Mouse (Mus musculus) megakaryocyte, embryonic 14.5 days (primary cell): ENCODE measurements around the gene Lif.

Experiments used
- FLI1 ChIP-seq: IDR thresholded peaks from 2 replicates; pipeline ENCODE4 v1.6.1; 2012; ENCODE audit warnings: low read length, inconsistent platforms, mixed read lengths
- GATA1 ChIP-seq: IDR thresholded peaks from 3 replicates; pipeline ENCODE4 v1.6.1; 2012; ENCODE audit warnings: mixed read lengths, low read length, inconsistent platforms, borderline replicate concordance

DNA sequence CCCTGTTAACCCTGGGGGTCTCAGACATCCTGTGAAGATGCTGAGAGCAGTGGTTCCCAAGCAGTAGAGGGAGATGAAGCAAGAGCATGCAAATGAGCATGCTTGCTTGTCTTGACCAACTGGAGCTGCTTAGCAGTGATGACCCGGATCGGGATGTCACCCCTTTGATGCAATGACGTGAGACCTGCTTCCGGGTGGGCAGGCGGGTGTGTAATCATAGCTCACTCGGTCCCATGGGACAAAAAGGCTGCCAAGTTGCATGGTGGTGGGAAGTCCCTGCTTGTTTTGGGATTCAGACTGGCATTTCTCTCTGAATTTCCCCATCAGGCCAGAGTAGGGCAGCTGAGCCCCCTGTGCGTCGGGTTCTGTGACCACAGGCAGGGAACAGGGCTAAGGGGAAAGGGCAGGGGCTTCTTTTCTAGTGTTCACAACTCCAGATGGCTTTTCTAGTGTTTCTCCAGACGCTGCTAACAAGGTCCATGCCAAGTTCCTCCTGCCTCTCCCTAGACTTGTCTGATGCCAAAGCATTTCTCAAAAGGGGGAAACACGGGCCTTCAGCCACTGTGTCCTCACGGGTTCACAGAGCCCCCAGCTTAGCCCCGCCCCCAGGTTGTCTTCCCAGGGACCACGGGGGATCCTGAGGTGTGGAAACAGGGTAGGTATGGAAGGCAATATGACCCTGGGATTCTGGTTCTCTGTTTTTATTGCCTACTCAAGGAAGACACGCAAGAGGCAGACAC is 42.5 kb downstream of the Lif start:
- TF ChIP-seq GATA1 (no peak), FLI1 (no peak)
